Mouse (Mus musculus) forebrain, embryonic 15.5 days (tissue): ENCODE measurements around the gene Syap1. TPM values are rescaled to one million over a fixed set of nuclear protein-coding genes. Genes with fewer than 3 reads are reported as not detected.
A peak's percentile ranks its signal among the peaks of the same experiment; 100 is the strongest.
"Not testable (repeated sequence)": the region's sequence is repeated elsewhere in the genome, so short reads cannot be mapped to it uniquely, and the experiment has no call there.

Source experiments
- ATAC-seq: fragments of 200-750 bp; cut with Nextera tagmentation; replicated peaks from 2 replicates; pipeline ENCODE4 v1.8.0; 2017; ENCODE audit warnings: mild to moderate bottlenecking, moderate TSS enrichment, moderate library complexity
- H3K27ac ChIP-seq: fragments of 300-500 bp; sonication (generic); replicated peaks from 2 replicates; pipeline ENCODE4 v1.5.1; 2015; ENCODE audit warnings: mild to moderate bottlenecking, inconsistent platforms
- H3K27me3 ChIP-seq: fragments of 300-500 bp; sonication (generic); 2 replicates; pipeline ENCODE4 v1.6.1; 2015; ENCODE audit warnings: inconsistent platforms
- H3K36me3 ChIP-seq: fragments of 300-500 bp; sonication (generic); 2 replicates; pipeline ENCODE4 v1.6.1; 2015; ENCODE audit warnings: mild to moderate bottlenecking, inconsistent platforms
- H3K4me1 ChIP-seq: fragments of 300-500 bp; sonication (generic); 2 replicates; pipeline ENCODE4 v1.6.1; 2015; ENCODE audit warnings: inconsistent platforms
- H3K4me2 ChIP-seq: fragments of 300-500 bp; sonication (generic); replicated peaks from 2 replicates; pipeline ENCODE4 v1.6.1; 2015; ENCODE audit warnings: mild to moderate bottlenecking, inconsistent platforms
- H3K4me3 ChIP-seq: fragments of 300-500 bp; sonication (generic); 2 replicates; pipeline ENCODE4 v1.5.1; 2015; ENCODE audit warnings: mild to moderate bottlenecking, inconsistent platforms
- H3K9ac ChIP-seq: fragments of 300-500 bp; sonication (generic); replicated peaks from 2 replicates; pipeline ENCODE4 v1.6.1; 2015; ENCODE audit warnings: mild to moderate bottlenecking, inconsistent platforms
- H3K9me3 ChIP-seq: fragments of 300-500 bp; sonication (generic); 2 replicates; pipeline ENCODE4 v1.6.1; 2016; ENCODE audit warnings: inconsistent platforms
- WGBS: fragments of 180-500 bp; shearing (Covaris S2); methylation state at CpG from one replicate; pipeline ENCODE4 v1.1.7; 2015; ENCODE audit warnings: mixed read lengths; 5-methylcytosine and 5-hydroxymethylcytosine counted together
- polyA plus RNA-seq: library from polyadenylated mRNA; unstranded; fragments of >200 nt; fragmentation: Nextera tagmentation; extraction: Ambion mirVana; gene quantifications from 2 replicates; pipeline ENCODE4 v1.2.1, GENCODE M21; 2015

The Syap1 gene
- 30.1 and 31.2 TPM in 2 replicates for polyA plus RNA-seq

GRCm38 (mm10) chrX:162887931-162888511 lies at the start of gene Syap1:
Gene Syap1 (minus strand): TSS chrX:162888447.
- H3K27ac ChIP-seq = peak within 1 kb of the TSS; percentile 70
- H3K27me3 ChIP-seq = no peaks in the 10 kb centered on the region
- H3K9ac ChIP-seq = peak within 1 kb of the TSS; percentile 69
- H3K36me3 ChIP-seq = no peaks in the 10 kb centered on the region
- peak within 1 kb of the TSS; percentile 68 for H3K4me3 ChIP-seq
- H3K4me2 ChIP-seq = peak within 1 kb of the TSS; percentile 53
- no peaks in the 10 kb centered on the region for H3K9me3 ChIP-seq
- ATAC-seq = peak; percentile 97
- WGBS = 24% methylated on average over 46 of the region's 47 CpGs
- H3K4me1 ChIP-seq = peaks cover 11% of the 10 kb centered on the region

GRCm38 (mm10) chrX:162931467-162931866 lies 43.2 kb upstream of the Syap1 start:
- Histone ChIP-seq H3K27me3 (no peaks in the 10 kb centered on the region), H3K9me3 (no peaks in the 10 kb centered on the region), H3K4me3 (no peak overlapping the region), H3K27ac (no peak overlapping the region), H3K9ac (no peak overlapping the region), H3K36me3 (peaks cover 12% of the 10 kb centered on the region; the same call in 1 of the 2 replicates), H3K4me1 (no peaks in the 10 kb centered on the region), H3K4me2 (no peak overlapping the region)
- WGBS = 98% methylated on average over 2 of the region's 2 CpGs
- ATAC-seq = no peak

GRCm38 (mm10) chrX:162921487-162922125 lies 33.4 kb upstream of the Syap1 start:
- Histone ChIP-seq H3K9me3 (no peaks in the 10 kb centered on the region), H3K27me3 (no peaks in the 10 kb centered on the region), H3K4me3 (no peak overlapping the region), H3K4me2 (no peak overlapping the region), H3K36me3 (peaks cover 7% of the 10 kb centered on the region; the same call in 1 of the 2 replicates), H3K27ac (no peak overlapping the region), H3K4me1 (no peaks in the 10 kb centered on the region), H3K9ac (no peak overlapping the region)
- ATAC-seq = no peak
- WGBS = 88% methylated on average over 8 of the region's 8 CpGs

GRCm38 (mm10) chrX:162915697-162916096 lies 27.4 kb upstream of the Syap1 start:
- H3K27me3 ChIP-seq = no peaks in the 10 kb centered on the region
- H3K9me3 ChIP-seq = no peaks in the 10 kb centered on the region
- H3K9ac ChIP-seq = no peak overlapping the region
- no peaks in the 10 kb centered on the region for H3K4me1 ChIP-seq
- H3K4me2 ChIP-seq = no peak overlapping the region
- peaks cover 6% of the 10 kb centered on the region; the same call in 1 of the 2 replicates for H3K36me3 ChIP-seq
- ATAC-seq = 0 out of 2 replicates have a peak, but pooled peaks have one; percentile 64
- H3K27ac ChIP-seq = no peak overlapping the region
- WGBS = 36% methylated on average over 5 of the region's 5 CpGs
- no peak overlapping the region for H3K4me3 ChIP-seq

GRCm38 (mm10) chrX:162913651-162914050 lies 25.4 kb upstream of the Syap1 start:
- H3K27ac ChIP-seq = no peak overlapping the region
- no peak overlapping the region for H3K4me3 ChIP-seq
- no peak for ATAC-seq
- H3K27me3 ChIP-seq = no peaks in the 10 kb centered on the region
- H3K9me3 ChIP-seq = no peaks in the 10 kb centered on the region
- no peak overlapping the region for H3K4me2 ChIP-seq
- peaks cover 6% of the 10 kb centered on the region; the same call in 1 of the 2 replicates for H3K36me3 ChIP-seq
- no peak overlapping the region for H3K9ac ChIP-seq
- WGBS = 93% methylated on average over 3 of the region's 3 CpGs
- H3K4me1 ChIP-seq = no peaks in the 10 kb centered on the region

- H3K9me3 ChIP-seq = no peaks in the 10 kb centered on the region
- 83% methylated on average over 3 of the region's 3 CpGs for WGBS
- no peak overlapping the region for H3K27ac ChIP-seq
- H3K4me3 ChIP-seq = no peak overlapping the region
- H3K36me3 ChIP-seq = peaks cover 6% of the 10 kb centered on the region; the same call in 1 of the 2 replicates
- H3K4me1 ChIP-seq = 0 out of 2 replicates have a peak, but pooled peaks cover 6% of the 10 kb centered on the region
- H3K4me2 ChIP-seq = no peak overlapping the region
- no peak for ATAC-seq
- H3K9ac ChIP-seq = no peak overlapping the region
- no peaks in the 10 kb centered on the region for H3K27me3 ChIP-seq
These were observed 19.3 kb upstream of the Syap1 start for GRCm38 (mm10) chrX:162907554-162907953.

- H3K4me2 ChIP-seq = peak overlapping the region; percentile 64
- no peaks in the 10 kb centered on the region for H3K27me3 ChIP-seq
- H3K4me1 ChIP-seq = 0 out of 2 replicates have a peak, but pooled peaks cover 7% of the 10 kb centered on the region
- peak overlapping the region; percentile 63 for H3K4me3 ChIP-seq
- 24% methylated on average over 29 of the region's 29 CpGs for WGBS
- peak; percentile 84 for ATAC-seq
- no peaks in the 10 kb centered on the region for H3K36me3 ChIP-seq
- peak overlapping the region; percentile 71 for H3K27ac ChIP-seq
- no peaks in the 10 kb centered on the region for H3K9me3 ChIP-seq
- H3K9ac ChIP-seq = peak overlapping the region; percentile 70
These were observed 13.9 kb upstream of the Syap1 start for GRCm38 (mm10) chrX:162902040-162902734.

- peak overlapping the region; percentile 70 for H3K9ac ChIP-seq
- H3K4me3 ChIP-seq = peak overlapping the region; percentile 63
- H3K4me1 ChIP-seq = 0 out of 2 replicates have a peak, but pooled peaks cover 7% of the 10 kb centered on the region
- peak overlapping the region; percentile 71 for H3K27ac ChIP-seq
- peak; percentile 85 for ATAC-seq
- WGBS = 21% methylated on average over 25 of the region's 25 CpGs
- no peaks in the 10 kb centered on the region for H3K9me3 ChIP-seq
- no peaks in the 10 kb centered on the region for H3K27me3 ChIP-seq
- H3K4me2 ChIP-seq = peak overlapping the region; percentile 64
- no peaks in the 10 kb centered on the region for H3K36me3 ChIP-seq
These were observed 13.3 kb upstream of the Syap1 start for GRCm38 (mm10) chrX:162901371-162902039.

GRCm38 (mm10) chrX:162900938-162901337 lies 12.7 kb upstream of the Syap1 start, which contains the start of gene Ctps2:
Gene Ctps2 (plus strand): TSS chrX:162901238.
- Histone ChIP-seq H3K27me3 (no peaks in the 10 kb centered on the region), H3K4me2 (peak within 1 kb of the TSS; percentile 64)
- WGBS = 22% methylated on average over 4 of the region's 4 CpGs

GRCm38 (mm10) chrX:162888575-162889223 lies 452 bp upstream of the Syap1 start:
- not testable (repeated sequence) for H3K36me3 ChIP-seq, H3K9ac ChIP-seq, H3K27ac ChIP-seq, H3K27me3 ChIP-seq, H3K9me3 ChIP-seq, H3K4me2 ChIP-seq
- ATAC-seq = peak; percentile 64
- H3K4me3 ChIP-seq = peak overlapping the region; percentile 18
- peaks cover 11% of the 10 kb centered on the region for H3K4me1 ChIP-seq
- 76% methylated on average over 9 of the region's 25 CpGs for WGBS

More at GRCm38 (mm10) chrX:162900938-162901337, 12.7 kb upstream of the Syap1 start, which contains the start of gene Ctps2:
- H3K36me3 ChIP-seq = no peaks in the 10 kb centered on the region
- H3K9me3 ChIP-seq = no peaks in the 10 kb centered on the region
- H3K9ac ChIP-seq = peak within 1 kb of the TSS; percentile 70
- no peak for ATAC-seq
- H3K27ac ChIP-seq = peak within 1 kb of the TSS; percentile 71
- H3K4me3 ChIP-seq = peak within 1 kb of the TSS; percentile 63
- H3K4me1 ChIP-seq = 0 out of 2 replicates have a peak, but pooled peaks cover 7% of the 10 kb centered on the region

GRCm38 (mm10) chrX:162878236-162878635 lies 10.0 kb downstream of the Syap1 start:
- no peak for ATAC-seq
- no peak overlapping the region for H3K9ac ChIP-seq
- no peak overlapping the region for H3K4me2 ChIP-seq
- H3K27me3 ChIP-seq = no peaks in the 10 kb centered on the region
- peaks cover 8% of the 10 kb centered on the region; the same call in 1 of the 2 replicates for H3K36me3 ChIP-seq
- 88% methylated on average over 3 of the region's 3 CpGs for WGBS
- H3K4me1 ChIP-seq = no peaks in the 10 kb centered on the region
- no peak overlapping the region for H3K27ac ChIP-seq
- no peaks in the 10 kb centered on the region for H3K9me3 ChIP-seq
- H3K4me3 ChIP-seq = no peak overlapping the region
